Mouse (Mus musculus): ENCODE measurements around the gene Kcne1l. TPM values are rescaled to one million over a fixed set of nuclear protein-coding genes. Genes with fewer than 3 reads are reported as not detected.
A peak's percentile ranks its signal among the peaks of the same experiment; 100 is the strongest.

Gene Kcne1l
- 0.11 TPM in 1 of 2 replicates, not detected in the other for polyA plus RNA-seq (2012; rRNA removed)

- no peaks in the 10 kb centered on the region for H3K27me3 ChIP-seq (ENCODE audit: control insufficient read depth, insufficient read depth, low read length)
- no peak within 1 kb of the TSS for H3K4me3 ChIP-seq (ENCODE audit: low read depth, low read length)
- H3K4me1 ChIP-seq (ENCODE audit: control insufficient read depth, insufficient read depth, insufficient read length, low read length), result peaks cover 10% of the 10 kb centered on the region
- TF ChIP-seq POLR2A (IDR thresholded peaks at IDR 0.05; ENCODE audit: low read depth, low read length), result no peak
- no peak for TF ChIP-seq CTCF (IDR thresholded peaks at IDR 0.05; ENCODE audit: extremely low read depth, insufficient read length, insufficient replicate concordance, low read depth, low read length)
- no peaks in the 10 kb centered on the region for H3K36me3 ChIP-seq (ENCODE audit: control insufficient read depth, insufficient read depth, low read length)
- 66% methylated on average over 31 of the region's 33 CpGs for WGBS
- H3K27ac ChIP-seq (ENCODE audit: insufficient read depth, low read depth, low read length), result no peak within 1 kb of the TSS
These were observed at the start of gene Kcne1l for GRCm38 (mm10) chrX:142305869-142306581. Gene Kcne1l (minus strand): TSS chrX:142306294.

- H3K4me3 ChIP-seq (ENCODE audit: low read depth, low read length), result no peak overlapping the region
- no peaks in the 10 kb centered on the region for H3K36me3 ChIP-seq (ENCODE audit: control insufficient read depth, insufficient read depth, low read length)
- no peak overlapping the region for H3K27ac ChIP-seq (ENCODE audit: insufficient read depth, low read depth, low read length)
- H3K27me3 ChIP-seq (ENCODE audit: control insufficient read depth, insufficient read depth, low read length), result no peaks in the 10 kb centered on the region
- 95% methylated on average over 6 of the region's 6 CpGs for WGBS
- TF ChIP-seq CTCF (IDR thresholded peaks at IDR 0.05; ENCODE audit: extremely low read depth, insufficient read length, insufficient replicate concordance, low read depth, low read length), result no peak
- TF ChIP-seq POLR2A (IDR thresholded peaks at IDR 0.05; ENCODE audit: low read depth, low read length), result no peak
- no peaks in the 10 kb centered on the region for H3K4me1 ChIP-seq (ENCODE audit: control insufficient read depth, insufficient read depth, insufficient read length, low read length)
These were observed 30.1 kb upstream of the Kcne1l start for GRCm38 (mm10) chrX:142336207-142336606.

GRCm38 (mm10) chrX:142335502-142335901 is 29.4 kb upstream of the Kcne1l start:
- no peak overlapping the region for H3K27ac ChIP-seq (ENCODE audit: insufficient read depth, low read depth, low read length)
- H3K4me1 ChIP-seq (ENCODE audit: control insufficient read depth, insufficient read depth, insufficient read length, low read length), result no peaks in the 10 kb centered on the region
- H3K27me3 ChIP-seq (ENCODE audit: control insufficient read depth, insufficient read depth, low read length), result no peaks in the 10 kb centered on the region
- 84% methylated on average over 5 of the region's 5 CpGs for WGBS
- no peak overlapping the region for H3K4me3 ChIP-seq (ENCODE audit: low read depth, low read length)
- TF ChIP-seq CTCF (IDR thresholded peaks at IDR 0.05; ENCODE audit: extremely low read depth, insufficient read length, insufficient replicate concordance, low read depth, low read length) (no peak), POLR2A (IDR thresholded peaks at IDR 0.05; ENCODE audit: low read depth, low read length) (no peak)
- H3K36me3 ChIP-seq (ENCODE audit: control insufficient read depth, insufficient read depth, low read length), result no peaks in the 10 kb centered on the region

GRCm38 (mm10) chrX:142325760-142326159 is 19.7 kb upstream of the Kcne1l start:
- no peaks in the 10 kb centered on the region for H3K27me3 ChIP-seq (ENCODE audit: control insufficient read depth, insufficient read depth, low read length)
- 55% methylated on average over 2 of the region's 2 CpGs for WGBS

GRCm38 (mm10) chrX:142316106-142316505 is 10.0 kb upstream of the Kcne1l start:
- Histone ChIP-seq H3K27me3 (ENCODE audit: control insufficient read depth, insufficient read depth, low read length) (no peaks in the 10 kb centered on the region), H3K27ac (ENCODE audit: insufficient read depth, low read depth, low read length) (no peak overlapping the region), H3K36me3 (ENCODE audit: control insufficient read depth, insufficient read depth, low read length) (no peaks in the 10 kb centered on the region), H3K4me3 (ENCODE audit: low read depth, low read length) (no peak overlapping the region), H3K4me1 (ENCODE audit: control insufficient read depth, insufficient read depth, insufficient read length, low read length) (no peaks in the 10 kb centered on the region)
- no peak for TF ChIP-seq CTCF (IDR thresholded peaks at IDR 0.05; ENCODE audit: extremely low read depth, insufficient read length, insufficient replicate concordance, low read depth, low read length)
- no peak for TF ChIP-seq POLR2A (IDR thresholded peaks at IDR 0.05; ENCODE audit: low read depth, low read length)
- 73% methylated on average over 9 of the region's 9 CpGs for WGBS

More at GRCm38 (mm10) chrX:142325760-142326159, 19.7 kb upstream of the Kcne1l start:
- no peak overlapping the region for H3K4me3 ChIP-seq (ENCODE audit: low read depth, low read length)
- no peak for TF ChIP-seq CTCF (IDR thresholded peaks at IDR 0.05; ENCODE audit: extremely low read depth, insufficient read length, insufficient replicate concordance, low read depth, low read length)
- TF ChIP-seq POLR2A (IDR thresholded peaks at IDR 0.05; ENCODE audit: low read depth, low read length), result no peak
- H3K4me1 ChIP-seq (ENCODE audit: control insufficient read depth, insufficient read depth, insufficient read length, low read length), result no peaks in the 10 kb centered on the region
- H3K27ac ChIP-seq (ENCODE audit: insufficient read depth, low read depth, low read length), result no peak overlapping the region
- no peaks in the 10 kb centered on the region for H3K36me3 ChIP-seq (ENCODE audit: control insufficient read depth, insufficient read depth, low read length)

GRCm38 (mm10) chrX:142315270-142315669 is 9.2 kb upstream of the Kcne1l start:
- Histone ChIP-seq H3K27me3 (ENCODE audit: control insufficient read depth, insufficient read depth, low read length) (no peaks in the 10 kb centered on the region), H3K27ac (ENCODE audit: insufficient read depth, low read depth, low read length) (no peak overlapping the region), H3K36me3 (ENCODE audit: control insufficient read depth, insufficient read depth, low read length) (no peaks in the 10 kb centered on the region), H3K4me1 (ENCODE audit: control insufficient read depth, insufficient read depth, insufficient read length, low read length) (no peaks in the 10 kb centered on the region), H3K4me3 (ENCODE audit: low read depth, low read length) (no peak overlapping the region)
- WGBS, result 77% methylated on average over 8 of the region's 8 CpGs
- no peak for TF ChIP-seq CTCF (IDR thresholded peaks at IDR 0.05; ENCODE audit: extremely low read depth, insufficient read length, insufficient replicate concordance, low read depth, low read length)
- no peak for TF ChIP-seq POLR2A (IDR thresholded peaks at IDR 0.05; ENCODE audit: low read depth, low read length)

- no peaks in the 10 kb centered on the region for H3K4me1 ChIP-seq (ENCODE audit: control insufficient read depth, insufficient read depth, insufficient read length, low read length)
- TF ChIP-seq CTCF (IDR thresholded peaks at IDR 0.05; ENCODE audit: extremely low read depth, insufficient read length, insufficient replicate concordance, low read depth, low read length) (peak; percentile 66; the same call in 1 of the 2 replicates), POLR2A (IDR thresholded peaks at IDR 0.05; ENCODE audit: low read depth, low read length) (no peak)
These were observed 8.4 kb upstream of the Kcne1l start for GRCm38 (mm10) chrX:142314307-142315024.

More at GRCm38 (mm10) chrX:142314307-142315024, 8.4 kb upstream of the Kcne1l start:
- H3K27ac ChIP-seq (ENCODE audit: insufficient read depth, low read depth, low read length), result no peak overlapping the region
- H3K4me3 ChIP-seq (ENCODE audit: low read depth, low read length), result no peak overlapping the region
- H3K27me3 ChIP-seq (ENCODE audit: control insufficient read depth, insufficient read depth, low read length), result no peaks in the 10 kb centered on the region
- no peaks in the 10 kb centered on the region for H3K36me3 ChIP-seq (ENCODE audit: control insufficient read depth, insufficient read depth, low read length)
- WGBS, result 49% methylated on average over 11 of the region's 11 CpGs
